Mouse (Mus musculus) ES-CJ7 (cell line): ENCODE data around the gene Bst1.

Experiments
- DNase-seq: peaks from one replicate; pipeline ENCODE4 v3.0.0; 2011; ENCODE audit warnings: low read depth, low spot score

Gene Bst1

GRCm38 (mm10) chr5:43818695-43819094, at the start of gene Bst1:
Gene Bst1 (plus strand): TSS chr5:43818885.
- DNase-seq: no peak

GRCm38 (mm10) chr5:43770618-43771354, 47.9 kb upstream of the Bst1 start:
- no peak for DNase-seq

- no peak for DNase-seq
Measured at GRCm38 (mm10) chr5:43771555-43771954, 47.1 kb upstream of the Bst1 start.

- DNase-seq: no peak
Measured at GRCm38 (mm10) chr5:43776407-43776806, 42.3 kb upstream of the Bst1 start.

GRCm38 (mm10) chr5:43776993-43777392, 41.7 kb upstream of the Bst1 start:
- no peak for DNase-seq

GRCm38 (mm10) chr5:43778583-43778982, 40.1 kb upstream of the Bst1 start:
- no peak for DNase-seq

GRCm38 (mm10) chr5:43781423-43781976, 37.2 kb upstream of the Bst1 start:
- peak; percentile 45 for DNase-seq

- DNase-seq: peak; percentile 65
Measured at GRCm38 (mm10) chr5:43781977-43782930, 36.4 kb upstream of the Bst1 start.

GRCm38 (mm10) chr5:43783996-43784395, 34.7 kb upstream of the Bst1 start:
- DNase-seq: no peak

GRCm38 (mm10) chr5:43786607-43787006, 32.1 kb upstream of the Bst1 start:
- no peak for DNase-seq

- no peak for DNase-seq
Measured at GRCm38 (mm10) chr5:43787976-43788752, 30.5 kb upstream of the Bst1 start.

GRCm38 (mm10) chr5:43792354-43792753, 26.3 kb upstream of the Bst1 start:
- DNase-seq: no peak

GRCm38 (mm10) chr5:43799530-43799929, 19.2 kb upstream of the Bst1 start:
- DNase-seq: no peak

GRCm38 (mm10) chr5:43800700-43801099, 18.0 kb upstream of the Bst1 start:
- DNase-seq: peak; percentile 17

- DNase-seq: no peak
Measured at GRCm38 (mm10) chr5:43801253-43801652, 17.4 kb upstream of the Bst1 start.

GRCm38 (mm10) chr5:43801798-43802197, 16.9 kb upstream of the Bst1 start:
- no peak for DNase-seq

- DNase-seq: no peak
Measured at GRCm38 (mm10) chr5:43805401-43805800, 13.3 kb upstream of the Bst1 start.

- DNase-seq: no peak
Measured at GRCm38 (mm10) chr5:43806340-43806739, 12.3 kb upstream of the Bst1 start.

GRCm38 (mm10) chr5:43806914-43807313, 11.8 kb upstream of the Bst1 start:
- DNase-seq: no peak

- DNase-seq: peak; percentile 88
Measured at GRCm38 (mm10) chr5:43807744-43808696, 10.7 kb upstream of the Bst1 start.
